Mouse (Mus musculus) granulocyte monocyte progenitor cell, adult 5-6 weeks (primary cell): ENCODE data around the gene Hoxb3. TPM values are rescaled to one million over a fixed set of nuclear protein-coding genes. Genes with fewer than 3 reads are reported as not detected.

ENCODE experiments used
- ATAC-seq: replicated peaks from 2 replicates; pipeline ENCODE4 v1.8.0; 2016; ENCODE audit warnings: mild to moderate bottlenecking, moderate TSS enrichment, inconsistent platforms; ENCODE audit not compliant: poor library complexity, severe bottlenecking
- total RNA-seq, 2 experiments: library from RNA; stranded (forward) in 1 of 2; stranded (reverse) in 1 of 2; fragments of 200-712, 200-1000 nt in 1 of 2; fragments of >200 nt in 1 of 2; fragmentation: Nextera tagmentation in 1 of 2; gene quantifications; 2 replicates each; pipeline ENCODE4 v1.2.3; 2014 to 2017

The Hoxb3 gene
- 1.5 and 7.8 TPM in 2 replicates for total RNA-seq (2014; fragmentation: Nextera tagmentation)
- total RNA-seq (2017), result 0.05 and 0.56 TPM in 2 replicates

DNA sequence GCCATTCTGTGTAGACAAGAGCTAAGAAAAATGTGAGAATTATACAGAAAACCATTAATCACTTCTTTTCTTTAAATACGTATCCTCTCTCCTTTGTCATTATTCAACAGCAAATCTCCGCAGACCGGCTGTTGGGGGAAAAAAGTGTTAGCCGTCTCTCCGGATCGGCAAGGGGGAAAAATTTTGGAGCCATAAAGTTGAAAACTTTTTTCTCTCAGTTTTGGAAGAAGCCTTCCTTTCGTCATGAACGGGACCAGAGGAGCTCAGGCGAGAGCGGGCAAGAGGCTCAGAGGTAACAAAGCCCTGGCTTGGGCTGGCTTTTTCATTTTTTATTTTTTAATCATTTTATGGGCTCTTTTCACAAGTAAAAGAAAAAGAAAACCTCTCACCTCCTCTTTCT lies at the start of gene Hoxb3:
Gene Hoxb3 (plus strand): TSS at position 173 of the 400 bp plus-strand sequence.
- ATAC-seq, result no peak

DNA sequence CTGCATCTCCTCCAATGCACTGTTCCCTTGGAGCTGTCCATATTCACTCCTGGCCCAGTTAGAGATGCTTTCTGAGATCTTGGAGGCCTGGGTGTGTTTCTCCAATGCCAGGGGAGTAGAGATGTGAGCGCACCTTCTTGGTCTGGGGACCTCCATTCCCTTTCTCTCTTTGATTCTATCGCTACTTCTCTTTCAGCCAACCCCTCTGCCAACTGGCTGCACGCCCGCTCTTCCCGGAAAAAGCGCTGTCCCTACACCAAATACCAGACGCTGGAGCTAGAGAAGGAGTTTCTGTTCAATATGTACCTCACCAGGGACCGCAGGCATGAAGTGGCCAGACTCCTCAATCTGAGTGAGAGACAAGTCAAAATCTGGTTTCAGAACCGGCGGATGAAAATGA lies 48.7 kb upstream of the Hoxb3 start:
- no peak for ATAC-seq

DNA sequence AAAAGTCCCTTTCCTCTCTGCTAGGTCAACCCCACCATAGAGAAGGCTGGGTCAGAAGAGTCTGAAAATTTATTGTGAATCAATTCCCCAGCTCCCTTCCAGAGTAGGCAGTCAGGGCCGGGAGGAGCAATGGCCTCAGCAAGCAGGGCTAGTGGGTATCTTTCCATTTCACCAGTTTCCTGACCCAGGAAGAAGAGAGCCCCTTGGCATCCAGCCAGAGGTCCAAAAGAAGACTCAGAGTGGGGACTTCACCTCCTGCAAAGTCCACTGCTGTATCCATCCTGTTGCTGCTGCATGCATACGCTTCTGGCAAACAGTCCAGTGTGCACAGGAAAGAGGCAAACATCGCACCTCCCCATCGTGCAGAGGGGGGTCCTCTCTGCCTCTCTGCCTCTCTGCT lies 47.2 kb upstream of the Hoxb3 start:
- no peak for ATAC-seq

DNA sequence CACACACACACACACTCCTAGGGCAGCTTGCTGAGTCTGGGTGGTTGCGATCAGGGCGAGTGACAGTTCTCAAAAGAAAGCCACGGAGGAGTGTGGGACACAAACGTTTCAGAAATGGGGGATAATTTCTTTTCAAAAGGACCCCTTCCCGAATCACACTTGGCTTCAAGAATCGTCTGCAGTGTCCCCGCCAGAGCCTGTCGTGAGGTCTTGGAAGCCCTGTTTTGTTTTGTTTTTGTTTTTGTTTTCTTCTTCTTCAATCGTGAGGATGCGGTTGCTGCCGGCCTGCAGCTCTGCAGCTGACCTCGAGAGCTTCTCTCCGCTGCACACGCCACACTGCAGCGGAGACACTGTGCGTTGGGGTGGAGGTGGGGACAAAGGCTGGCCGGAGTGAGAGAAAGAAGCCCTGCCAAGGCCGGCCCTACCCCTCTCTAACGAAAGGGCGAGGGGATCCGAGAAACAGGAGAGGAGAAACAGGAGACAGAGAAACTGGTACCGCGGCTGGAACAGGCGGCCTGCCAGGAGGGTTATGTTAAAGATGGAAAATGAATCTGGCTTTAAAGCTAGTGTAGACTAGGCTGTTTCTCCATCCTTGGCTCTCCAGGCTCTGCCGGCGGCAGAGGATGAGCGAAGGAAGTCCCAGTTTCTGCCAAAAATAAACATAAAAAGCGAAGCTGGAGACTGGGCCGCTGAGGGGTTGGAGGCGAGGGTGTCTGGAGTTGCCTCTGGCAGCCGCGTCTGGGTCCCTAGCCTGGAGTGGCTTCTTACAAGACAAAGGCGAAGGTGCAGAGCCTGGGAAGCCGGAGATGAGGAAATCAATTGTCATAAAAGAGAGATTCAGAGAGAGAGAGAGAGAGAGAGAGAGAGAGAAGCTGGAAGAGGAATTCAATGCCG lies 45.7 kb upstream of the Hoxb3 start:
- no peak for ATAC-seq

DNA sequence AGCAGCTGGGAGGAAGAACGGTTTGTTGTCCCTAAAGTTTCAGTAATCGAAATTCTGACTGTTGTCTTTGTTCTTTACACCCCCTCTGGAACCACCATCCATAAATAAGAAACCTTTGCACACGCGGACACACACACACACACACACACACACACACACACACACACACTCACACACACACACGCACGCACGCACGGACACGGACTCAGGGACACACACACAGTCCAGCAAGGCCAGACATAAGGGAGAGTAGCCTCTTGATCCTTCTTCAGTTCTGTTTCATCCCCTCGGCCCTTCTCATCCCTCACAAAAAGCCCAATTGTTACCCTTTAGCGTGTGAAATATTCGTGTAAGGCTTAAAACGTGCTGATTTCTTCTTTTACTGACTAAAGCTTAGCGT lies 44.8 kb upstream of the Hoxb3 start:
- ATAC-seq, result no peak

DNA sequence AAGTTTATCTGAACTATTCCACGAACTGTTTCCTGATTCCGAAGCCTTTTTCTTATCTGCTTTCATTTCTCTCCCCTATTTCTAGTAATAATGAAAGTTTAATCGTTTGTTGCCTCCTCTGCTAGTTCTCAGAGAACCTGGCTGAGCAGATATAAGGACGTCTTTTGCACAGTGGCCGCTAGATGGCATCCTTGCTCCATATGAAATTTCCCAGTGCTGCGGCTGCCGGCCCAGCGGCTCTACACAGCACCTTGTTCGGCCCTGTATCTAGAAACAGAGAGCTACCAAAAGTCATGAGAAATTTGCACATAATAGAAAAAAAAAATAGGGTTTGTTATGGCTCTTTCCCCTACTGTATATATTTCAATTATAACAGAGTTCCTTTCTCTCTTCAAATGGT lies 44.4 kb upstream of the Hoxb3 start:
- peak; percentile 79 for ATAC-seq

DNA sequence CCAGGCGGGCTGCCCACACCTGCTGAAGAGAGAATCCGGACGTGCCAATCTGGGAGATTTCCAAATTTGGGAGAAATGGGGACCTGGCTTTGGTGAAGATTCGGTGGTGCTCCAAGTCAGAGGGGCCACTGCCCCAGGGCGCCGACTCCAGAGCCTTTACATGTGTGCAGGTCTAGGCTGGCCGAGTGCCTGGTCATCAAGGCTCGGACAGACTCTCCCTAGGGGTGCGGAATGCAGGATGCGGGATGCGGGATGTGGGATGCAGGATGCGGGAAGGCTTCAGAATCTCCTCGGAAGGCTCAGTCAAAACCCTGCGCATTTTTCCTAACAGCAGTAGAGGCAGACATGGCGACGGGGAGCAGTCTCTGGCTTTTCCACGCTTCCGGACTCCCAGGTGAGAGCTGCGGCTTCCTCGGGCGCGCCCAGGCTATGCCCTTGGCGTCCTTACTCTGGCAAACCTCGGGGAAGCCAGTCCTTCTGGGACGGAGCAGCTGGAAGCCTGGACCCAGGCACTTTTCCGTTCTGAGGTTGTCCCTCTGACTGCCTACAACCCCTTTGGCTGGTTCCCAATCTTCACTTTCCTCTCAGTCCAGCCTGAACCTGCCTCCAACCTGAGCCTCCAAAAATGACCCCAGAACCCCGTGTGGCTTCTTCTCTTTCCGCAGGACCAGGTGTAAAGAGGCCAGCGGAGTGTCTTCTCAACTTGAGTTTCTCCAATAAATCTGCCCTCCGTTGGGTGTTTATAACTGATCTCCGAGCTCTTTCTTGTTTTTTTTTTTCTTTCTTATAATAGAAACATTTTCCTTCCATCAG lies 43.5 kb upstream of the Hoxb3 start:
- ATAC-seq, result no peak

DNA sequence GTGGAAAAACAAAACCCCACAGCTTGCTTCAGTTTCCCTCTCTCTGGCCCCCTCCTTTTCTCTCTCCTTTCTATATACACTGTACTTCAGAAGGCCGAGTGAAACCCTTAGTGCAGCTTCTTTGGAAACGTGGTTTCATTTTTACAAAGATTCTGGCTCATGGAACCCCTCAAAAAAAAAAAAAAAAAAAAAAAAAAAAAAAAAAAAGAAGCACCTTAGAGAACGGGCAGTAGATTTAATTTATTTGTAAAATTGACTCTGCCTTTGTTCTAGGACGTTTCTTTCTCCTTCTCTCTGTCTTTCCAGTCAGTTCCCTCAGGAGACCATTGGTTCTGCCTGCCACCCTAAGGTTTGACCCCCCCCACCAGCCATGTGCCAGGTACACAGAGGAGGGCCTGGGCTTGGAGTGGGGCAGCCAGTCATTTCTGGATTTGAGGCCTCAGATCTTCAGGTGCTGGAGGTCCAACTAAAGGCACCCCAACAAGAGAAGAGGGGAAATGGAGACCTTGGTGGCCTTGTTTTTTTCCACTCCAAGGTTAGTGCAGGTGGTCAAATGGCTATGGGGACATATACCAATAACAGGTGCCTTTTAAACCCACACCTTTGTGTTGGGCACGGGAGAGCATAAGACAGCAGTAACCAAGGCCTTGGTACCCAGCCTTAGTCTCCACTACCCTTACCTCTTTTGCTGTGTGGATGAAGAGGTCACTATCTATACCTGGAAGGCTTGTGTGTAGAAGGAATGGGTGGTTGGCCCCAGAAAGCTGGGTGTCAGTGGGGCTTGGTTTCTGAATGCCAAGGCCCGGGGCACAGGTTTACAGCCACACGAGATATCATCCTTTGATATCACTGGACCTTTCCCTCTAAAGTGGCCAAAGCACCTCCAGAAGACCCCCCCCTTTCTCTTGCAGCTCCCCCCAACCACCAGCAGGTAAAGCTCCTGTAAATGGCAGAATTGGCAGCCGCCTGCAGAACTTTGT lies 42.4 kb upstream of the Hoxb3 start:
- ATAC-seq, result no peak

DNA sequence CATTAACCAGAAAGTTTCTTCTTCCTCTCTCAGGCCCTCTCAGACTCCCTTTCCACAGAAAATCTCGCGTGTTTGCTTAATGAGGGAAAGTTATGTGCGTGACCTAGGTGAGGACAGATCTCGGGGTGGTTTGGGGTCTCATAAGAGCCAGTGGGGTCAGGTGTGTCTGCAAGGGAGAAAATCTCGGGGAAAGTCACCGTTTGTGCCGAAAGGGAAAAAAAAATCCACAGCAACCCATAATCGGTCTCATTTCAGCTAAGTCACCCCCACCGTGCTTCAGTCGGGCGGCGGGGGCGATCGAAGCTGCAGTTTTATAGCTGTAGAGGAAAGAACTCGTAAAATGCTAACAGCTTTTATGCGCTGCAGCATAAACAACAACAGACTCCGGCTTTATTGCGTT lies 41.7 kb upstream of the Hoxb3 start:
- ATAC-seq, result no peak

DNA sequence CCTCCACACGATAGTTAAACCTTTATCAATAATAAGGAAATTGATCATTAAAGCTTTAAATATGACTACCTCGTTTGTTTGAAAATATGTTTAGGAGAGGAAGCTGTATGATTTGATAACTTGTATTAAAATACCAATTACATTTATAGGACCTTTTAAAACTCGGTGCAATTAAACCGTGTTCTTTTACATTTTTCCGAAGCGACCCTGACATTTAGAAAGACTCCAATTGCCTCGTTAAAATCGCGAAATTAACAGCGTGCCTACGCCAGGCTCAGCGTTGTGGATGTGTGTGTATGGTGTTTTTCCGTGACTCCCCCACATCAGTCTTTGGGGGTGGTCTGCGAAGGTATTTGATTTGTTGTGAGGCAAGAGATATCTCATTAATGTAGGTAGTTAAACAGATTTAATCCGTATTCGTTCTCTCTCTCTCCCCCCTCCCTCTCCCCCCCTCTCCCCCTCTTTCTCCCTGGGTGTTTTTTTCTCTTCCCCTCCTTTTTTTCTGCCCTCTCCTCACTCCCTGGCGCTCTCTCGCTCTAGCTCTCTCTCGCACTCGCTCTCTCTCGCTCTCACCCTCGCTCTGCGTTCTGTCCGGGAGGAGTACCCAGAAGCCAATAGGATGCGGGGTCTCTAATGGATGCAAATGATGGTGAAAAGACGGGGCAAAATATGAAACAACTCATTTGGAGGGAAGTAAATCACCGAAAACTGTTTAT lies 41.1 kb upstream of the Hoxb3 start, which contains the start of gene Hoxb8:
Gene Hoxb8 (plus strand): TSS at position 51 of the 716 bp plus-strand sequence.
- no peak for ATAC-seq

DNA sequence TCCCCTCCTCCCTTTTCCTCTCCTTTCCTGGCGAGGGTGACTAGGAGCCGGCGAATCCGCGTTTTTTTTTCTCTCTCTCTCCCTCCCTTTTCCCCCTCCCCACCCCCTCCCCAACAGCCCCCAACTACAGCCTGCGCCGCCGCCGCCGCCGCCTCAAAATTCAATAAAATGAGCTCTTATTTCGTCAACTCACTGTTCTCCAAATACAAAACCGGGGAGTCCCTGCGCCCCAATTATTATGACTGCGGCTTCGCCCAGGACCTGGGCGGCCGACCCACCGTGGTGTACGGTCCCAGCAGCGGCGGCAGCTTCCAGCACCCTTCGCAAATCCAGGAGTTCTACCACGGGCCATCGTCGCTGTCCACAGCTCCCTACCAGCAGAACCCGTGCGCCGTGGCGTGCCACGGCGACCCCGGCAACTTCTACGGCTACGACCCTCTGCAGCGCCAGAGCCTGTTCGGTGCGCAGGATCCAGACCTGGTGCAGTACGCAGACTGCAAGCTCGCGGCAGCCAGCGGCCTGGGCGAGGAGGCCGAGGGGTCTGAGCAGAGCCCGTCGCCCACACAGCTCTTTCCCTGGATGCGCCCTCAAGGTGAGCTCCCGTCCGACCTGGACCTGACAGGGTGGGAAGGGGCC lies 40.2 kb upstream of the Hoxb3 start:
- ATAC-seq, result no peak

DNA sequence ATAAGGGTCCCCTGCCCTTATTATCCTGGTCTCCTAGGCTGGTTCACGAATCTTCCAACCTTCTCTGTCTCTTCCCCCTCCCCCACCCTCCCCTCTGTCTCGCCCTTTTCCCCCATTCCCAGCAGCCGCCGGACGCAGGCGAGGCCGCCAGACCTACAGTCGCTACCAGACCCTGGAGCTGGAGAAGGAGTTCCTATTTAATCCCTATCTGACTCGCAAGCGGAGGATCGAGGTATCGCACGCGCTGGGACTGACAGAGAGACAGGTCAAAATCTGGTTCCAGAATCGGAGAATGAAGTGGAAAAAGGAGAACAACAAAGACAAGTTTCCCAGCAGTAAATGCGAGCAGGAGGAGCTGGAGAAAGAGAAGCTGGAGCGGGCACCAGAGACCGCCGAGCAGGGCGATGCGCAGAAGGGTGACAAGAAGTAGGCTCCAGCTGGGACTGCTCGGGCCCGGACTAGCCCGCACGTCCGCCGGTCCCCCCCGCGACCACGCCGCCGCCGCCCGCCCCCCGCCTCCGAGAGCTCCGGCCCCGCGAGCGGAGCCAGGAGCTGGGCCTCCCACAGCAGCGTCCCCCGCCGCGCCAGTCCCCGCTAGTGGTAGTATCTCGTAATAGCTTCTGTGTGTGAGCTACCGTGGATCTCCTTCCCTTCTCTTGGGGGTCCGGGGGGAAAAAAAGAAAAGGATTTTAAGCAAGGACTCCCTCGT lies 38.9 kb upstream of the Hoxb3 start:
- ATAC-seq, result peak; percentile 41; the same call in 1 of the 2 replicates

DNA sequence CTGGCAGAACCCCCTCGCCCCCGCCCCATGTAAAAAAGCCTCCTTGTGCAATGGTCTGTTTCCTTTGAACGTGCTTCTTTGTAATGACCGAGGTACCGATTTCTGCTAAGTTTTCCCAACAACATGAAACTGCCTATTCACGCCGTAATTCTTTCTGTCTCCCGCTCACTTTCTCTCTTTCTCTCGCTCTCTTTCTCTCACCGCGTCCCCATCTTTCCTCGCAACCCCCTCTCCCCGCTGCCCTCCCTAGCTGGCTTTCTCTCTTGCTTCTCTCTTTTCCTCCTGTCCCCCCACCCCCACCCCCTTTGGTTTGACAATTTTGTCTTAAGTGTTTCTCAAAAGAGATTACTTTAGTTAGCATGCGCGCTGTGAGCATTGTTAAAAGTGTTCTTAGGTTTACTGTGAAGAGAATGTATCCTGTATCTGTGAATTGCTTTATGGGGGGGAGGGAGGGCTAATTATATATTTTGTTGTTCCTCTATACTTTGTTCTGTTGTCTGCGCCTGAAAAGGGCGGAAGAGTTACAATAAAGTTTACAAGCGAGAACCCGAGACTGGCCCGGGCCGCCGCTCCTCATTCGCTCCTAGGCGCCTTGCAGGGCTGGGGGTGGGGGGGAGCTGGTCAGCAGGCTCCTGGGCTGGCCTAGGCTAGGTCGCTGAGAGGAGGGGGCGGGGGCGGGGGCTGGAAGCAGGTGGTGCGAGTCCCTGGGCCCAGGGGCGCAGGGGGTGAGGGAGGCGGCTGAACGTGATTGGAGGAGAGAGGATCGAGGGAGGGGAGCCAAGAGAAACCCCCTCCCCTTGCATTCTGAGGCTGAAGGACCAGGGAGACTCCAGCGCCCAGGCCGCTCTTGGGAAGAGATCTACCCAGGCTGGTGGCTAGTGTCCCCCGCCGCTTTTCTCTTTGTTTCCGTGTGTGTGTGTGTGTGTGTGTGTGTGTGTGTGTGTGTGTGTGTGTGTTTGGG lies 38.1 kb upstream of the Hoxb3 start:
- no peak for ATAC-seq

DNA sequence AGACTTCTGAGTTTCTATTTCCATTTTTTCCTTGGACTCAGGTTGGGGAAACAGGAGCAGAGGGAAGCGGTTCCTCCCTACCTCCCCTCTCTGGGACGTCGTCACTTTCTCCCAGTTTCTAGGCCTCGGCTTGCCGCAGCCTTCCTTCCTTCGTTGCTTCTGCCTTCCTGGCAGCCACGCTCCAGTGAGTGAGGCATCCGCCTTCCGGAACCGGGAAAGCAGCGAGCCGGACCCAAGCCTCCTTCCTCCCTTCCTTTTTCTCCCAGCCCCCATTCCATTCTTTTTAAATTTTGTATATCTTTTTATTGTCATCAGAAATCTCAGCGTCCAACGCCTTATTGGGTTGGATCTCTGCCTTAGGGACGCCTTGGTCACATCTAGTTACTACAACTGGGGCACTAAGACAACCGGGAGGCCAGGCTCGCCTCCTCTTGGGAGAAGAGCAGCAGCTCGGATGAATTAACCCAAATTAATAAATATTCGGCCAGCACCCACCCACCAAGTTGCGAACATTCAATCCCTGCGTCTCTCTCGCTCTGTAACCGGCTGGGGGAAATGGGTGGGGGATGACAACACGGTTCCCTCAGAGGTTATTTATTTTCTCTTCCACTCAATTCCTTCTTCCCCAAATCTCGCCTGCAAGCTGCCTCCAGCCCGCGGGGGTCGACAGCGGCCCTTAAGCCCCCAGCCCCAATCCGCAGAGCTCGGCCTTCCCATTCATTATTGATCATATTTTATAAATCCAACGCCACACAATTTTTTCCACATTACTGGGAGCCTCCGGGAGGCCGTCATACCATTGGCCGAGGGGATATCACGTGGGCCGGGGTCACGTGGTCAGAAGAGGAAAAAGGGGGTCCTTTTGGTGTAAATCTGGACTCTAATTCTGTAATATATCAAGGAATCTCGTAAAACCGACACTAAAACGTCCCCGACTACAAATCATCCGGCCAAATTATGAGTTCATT lies 37.1 kb upstream of the Hoxb3 start, which contains the start of gene Hoxb7:
Gene Hoxb7 (plus strand): TSS at position 853 of the 968 bp plus-strand sequence.
- ATAC-seq, result no peak

DNA sequence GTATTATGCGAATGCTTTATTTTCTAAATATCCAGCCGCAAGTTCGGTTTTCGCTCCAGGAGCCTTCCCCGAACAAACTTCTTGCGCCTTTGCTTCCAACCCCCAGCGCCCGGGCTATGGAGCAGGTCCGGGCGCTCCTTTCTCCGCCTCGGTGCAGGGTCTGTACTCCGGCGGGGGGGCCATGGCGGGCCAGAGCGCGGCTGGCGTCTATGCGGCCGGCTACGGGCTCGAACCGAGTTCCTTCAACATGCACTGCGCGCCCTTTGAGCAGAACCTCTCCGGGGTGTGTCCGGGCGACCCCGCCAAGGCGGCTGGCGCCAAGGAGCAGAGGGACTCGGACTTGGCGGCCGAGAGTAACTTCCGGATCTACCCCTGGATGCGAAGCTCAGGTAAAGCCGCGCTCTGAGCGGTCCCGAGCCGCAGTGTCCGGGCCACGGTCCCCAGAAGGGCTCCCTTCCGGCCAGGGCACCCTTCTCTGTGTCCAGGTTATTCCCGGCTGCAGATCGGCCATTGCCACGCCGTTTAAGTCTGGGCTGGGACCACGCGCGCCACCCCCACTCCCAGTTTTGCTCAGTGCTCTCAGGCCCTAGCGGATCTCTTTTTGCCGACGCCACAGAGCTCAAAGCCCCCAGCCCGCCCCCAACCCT lies 36.3 kb upstream of the Hoxb3 start:
- ATAC-seq, result 0 out of 2 replicates have a peak, but pooled peaks have one; percentile 35
